Mouse (Mus musculus) cortical plate, adult 2 months (tissue): ENCODE measurements around the gene Ly75.

Source experiments
- CTCF ChIP-seq: fragments of 200-500 bp; IDR thresholded peaks from 2 replicates; pipeline ENCODE4 v1.5.1; 2011; ENCODE audit warnings: mild to moderate bottlenecking, control low read depth, low read length; ENCODE audit not compliant: insufficient read depth; ENCODE audit errors: extremely low read depth
- POLR2A ChIP-seq: fragments of 200-500 bp; IDR thresholded peaks from 2 replicates; pipeline ENCODE4 v1.6.1; 2011; ENCODE audit warnings: mild to moderate bottlenecking, low read length, control low read depth; ENCODE audit not compliant: insufficient read depth; ENCODE audit errors: extremely low read depth

GRCm38 (mm10) chr2:60289451-60289850 lies 93.7 kb downstream of the Ly75 start:
- TF ChIP-seq CTCF (no peak), POLR2A (no peak)
